Mouse (Mus musculus) CH12.LX (cell line): ENCODE results near the gene Naaladl1. TPM values are rescaled to one million over a fixed set of nuclear protein-coding genes. Genes with fewer than 3 reads are reported as not detected.
A peak's percentile ranks its signal among the peaks of the same experiment; 100 is the strongest.

Experiments used
- DNase-seq: peaks from one replicate; pipeline ENCODE4 v3.0.0-alpha.2; 2013; ENCODE audit errors: extremely low read depth
- H3K27ac ChIP-seq: 2 replicates; pipeline ENCODE4 v1.5.1; 2012; ENCODE audit warnings: low read depth, mild to moderate bottlenecking, control low read depth, moderate library complexity; ENCODE audit not compliant: insufficient read depth
- H3K27me3 ChIP-seq: replicated peaks from 2 replicates; pipeline ENCODE3; 2012; ENCODE audit warnings: inconsistent platforms
- H3K36me3 ChIP-seq, 2 experiments: replicated peaks in 1 of 2; 2 replicates each; pipeline versions ENCODE3 to v1.6.1; 2012; ENCODE audit warnings: inconsistent platforms in 1 of 2, low read length in 1 of 2, mild to moderate bottlenecking in 1 of 2, mixed read lengths in 1 of 2, moderate library complexity in 1 of 2; ENCODE audit not compliant: control insufficient read depth in 1 of 2, insufficient read depth in 1 of 2
- H3K4me1 ChIP-seq, 2 experiments: 2 replicates each; pipeline ENCODE4 v1.6.1; 2012; ENCODE audit warnings: inconsistent platforms in 1 of 2, moderate library complexity in 1 of 2; ENCODE audit not compliant: insufficient read depth in 2 of 2, control insufficient read depth in 1 of 2
- H3K4me2 ChIP-seq: 2 replicates; pipeline ENCODE4 v1.6.1; 2012; ENCODE audit warnings: low read depth, mild to moderate bottlenecking, control low read depth; ENCODE audit not compliant: poor library complexity, insufficient read depth, severe bottlenecking
- H3K4me3 ChIP-seq, 3 experiments: fragments of 150-350 bp in 1 of 3; sonication (generic) in 1 of 3; replicated peaks in 1 of 3; 2 replicates each; pipeline versions ENCODE3 to v1.5.1; 2011 to 2012; ENCODE audit warnings: low read depth in 2 of 3, low read length in 2 of 3, mild to moderate bottlenecking in 2 of 3, moderate library complexity in 2 of 3, control low read depth in 1 of 3, improper control_type of control experiment in 1 of 3, inconsistent platforms in 1 of 3, mixed read lengths in 1 of 3; ENCODE audit not compliant: poor library complexity in 1 of 3
- H3K79me2 ChIP-seq: replicated peaks from 2 replicates; pipeline ENCODE4 v1.6.1; 2012; ENCODE audit warnings: mild to moderate bottlenecking, moderate library complexity; ENCODE audit not compliant: control insufficient read depth, poor library complexity, insufficient read depth, severe bottlenecking; ENCODE audit errors: extremely low read depth
- H3K9ac ChIP-seq: 2 replicates; pipeline ENCODE4 v1.6.1; 2012; ENCODE audit warnings: low read depth, mild to moderate bottlenecking, control low read depth, moderate library complexity; ENCODE audit not compliant: insufficient read depth
- H3K9me3 ChIP-seq: replicated peaks from 2 replicates; pipeline ENCODE3; 2012; ENCODE audit warnings: low read length, inconsistent platforms, mixed read lengths
- BHLHE40 ChIP-seq: IDR thresholded peaks from 2 replicates; pipeline ENCODE4 v1.6.1; 2011; ENCODE audit warnings: mild to moderate bottlenecking, low read depth, low read length, improper control_type of control experiment
- CHD1 ChIP-seq: IDR thresholded peaks from 2 replicates; pipeline ENCODE4 v1.6.1; 2012; ENCODE audit warnings: low read depth, low read length, improper control_type of control experiment, inconsistent platforms
- CHD2 ChIP-seq: IDR thresholded peaks from 2 replicates; pipeline ENCODE4 v1.6.1; 2011; ENCODE audit warnings: low read length, improper control_type of control experiment
- CTCF ChIP-seq, 2 experiments: IDR thresholded peaks in 1 of 2; conservative IDR thresholded peaks in 1 of 2; 2 replicates each; pipeline ENCODE4 v1.5.1; 2011 to 2012; ENCODE audit warnings: low read depth in 2 of 2, low read length in 2 of 2, improper control_type of control experiment in 1 of 2, inconsistent platforms in 1 of 2, mild to moderate bottlenecking in 1 of 2, moderate library complexity in 1 of 2
- E2F4 ChIP-seq: IDR thresholded peaks from 2 replicates; pipeline ENCODE4 v1.6.1; 2011; ENCODE audit warnings: low read depth, low read length, improper control_type of control experiment; ENCODE audit not compliant: insufficient replicate concordance
- ELF1 ChIP-seq: IDR thresholded peaks from 2 replicates; pipeline ENCODE4 v1.6.1; 2014; ENCODE audit warnings: low read depth, mild to moderate bottlenecking, inconsistent platforms, low read length, improper control_type of control experiment
- EP300 ChIP-seq: IDR thresholded peaks from 2 replicates; pipeline ENCODE4 v1.6.1; 2011; ENCODE audit warnings: low read length, improper control_type of control experiment
- ETS1 ChIP-seq: conservative IDR thresholded peaks from 2 replicates; pipeline ENCODE4 v1.6.1; 2012; ENCODE audit warnings: low read depth, mild to moderate bottlenecking, inconsistent platforms, low read length, improper control_type of control experiment, moderate library complexity
- GABPA ChIP-seq: IDR thresholded peaks from 2 replicates; pipeline ENCODE4 v1.6.1; 2012; ENCODE audit warnings: low read depth, low read length, improper control_type of control experiment, inconsistent platforms; ENCODE audit not compliant: insufficient replicate concordance
- HCFC1 ChIP-seq: IDR thresholded peaks from 2 replicates; pipeline ENCODE4 v1.6.1; 2012; ENCODE audit warnings: low read depth, mild to moderate bottlenecking, inconsistent platforms, low read length, improper control_type of control experiment
- IRF4 ChIP-seq: IDR thresholded peaks from 2 replicates; pipeline ENCODE4 v1.6.1; 2014; ENCODE audit warnings: low read depth, mild to moderate bottlenecking, inconsistent platforms, low read length, improper control_type of control experiment
- JUN ChIP-seq: IDR thresholded peaks from 2 replicates; pipeline ENCODE4 v1.6.1; 2011; ENCODE audit warnings: low read depth, mild to moderate bottlenecking, low read length, improper control_type of control experiment, moderate library complexity; ENCODE audit not compliant: insufficient read depth
- JUND ChIP-seq: conservative IDR thresholded peaks from 2 replicates; pipeline ENCODE4 v1.6.1; 2011; ENCODE audit warnings: low read depth, low read length, improper control_type of control experiment
- KAT2A ChIP-seq: IDR thresholded peaks from 2 replicates; pipeline ENCODE4 v1.6.1; 2012; ENCODE audit warnings: low read length, improper control_type of control experiment, inconsistent platforms; ENCODE audit not compliant: insufficient replicate concordance
- MAFK ChIP-seq: IDR thresholded peaks from 2 replicates; pipeline ENCODE4 v1.6.1; 2011; ENCODE audit warnings: low read length, improper control_type of control experiment; ENCODE audit not compliant: insufficient replicate concordance
- MAX ChIP-seq: IDR thresholded peaks from 2 replicates; pipeline ENCODE4 v1.6.1; 2011; ENCODE audit warnings: low read length, improper control_type of control experiment
- MAZ ChIP-seq: IDR thresholded peaks from 2 replicates; pipeline ENCODE4 v1.6.1; 2012; ENCODE audit warnings: low read depth, mild to moderate bottlenecking, inconsistent platforms, low read length, improper control_type of control experiment, moderate library complexity
- MEF2A ChIP-seq: IDR thresholded peaks from 2 replicates; pipeline ENCODE4 v1.6.1; 2014; ENCODE audit warnings: low read depth, mild to moderate bottlenecking, inconsistent platforms, low read length, improper control_type of control experiment, borderline replicate concordance
- MXI1 ChIP-seq: IDR thresholded peaks from 2 replicates; pipeline ENCODE4 v1.6.1; 2011; ENCODE audit warnings: mild to moderate bottlenecking, low read depth, low read length, improper control_type of control experiment
- MYC ChIP-seq: IDR thresholded peaks from 2 replicates; pipeline ENCODE4 v1.6.1; 2011; ENCODE audit warnings: low read depth, mild to moderate bottlenecking, improper control_type of control experiment, low read length
- NELFE ChIP-seq: IDR thresholded peaks from 2 replicates; pipeline ENCODE4 v1.6.1; 2011; ENCODE audit warnings: low read depth, low read length, improper control_type of control experiment
- NRF1 ChIP-seq: IDR thresholded peaks from 2 replicates; pipeline ENCODE4 v1.6.1; 2014; ENCODE audit warnings: low read depth, mild to moderate bottlenecking, inconsistent platforms, low read length, improper control_type of control experiment, moderate library complexity
- PAX5 ChIP-seq: IDR thresholded peaks from 2 replicates; pipeline ENCODE4 v1.6.1; 2012; ENCODE audit warnings: low read length, inconsistent platforms, mixed read lengths
- POLR2A ChIP-seq: IDR thresholded peaks from 2 replicates; pipeline ENCODE4 v1.6.1; 2011; ENCODE audit warnings: low read depth, mild to moderate bottlenecking, improper control_type of control experiment, low read length
- POLR2AphosphoS2 ChIP-seq: IDR thresholded peaks from 2 replicates; pipeline ENCODE4 v1.6.1; 2011; ENCODE audit warnings: low read depth, low read length, improper control_type of control experiment
- RAD21 ChIP-seq: IDR thresholded peaks from 2 replicates; pipeline ENCODE4 v1.6.1; 2011; ENCODE audit warnings: low read depth, mild to moderate bottlenecking, low read length, improper control_type of control experiment, moderate library complexity
- SIN3A ChIP-seq: IDR thresholded peaks from 2 replicates; pipeline ENCODE4 v1.6.1; 2012; ENCODE audit warnings: low read length, improper control_type of control experiment, inconsistent platforms
- TBP ChIP-seq: conservative IDR thresholded peaks from 2 replicates; pipeline ENCODE4 v1.6.1; 2011; ENCODE audit warnings: low read depth, low read length, improper control_type of control experiment
- TCF12 ChIP-seq: IDR thresholded peaks from 2 replicates; pipeline ENCODE4 v1.6.1; 2014; ENCODE audit warnings: low read depth, mild to moderate bottlenecking, inconsistent platforms, low read length, improper control_type of control experiment
- UBTF ChIP-seq: IDR thresholded peaks from 2 replicates; pipeline ENCODE4 v1.6.1; 2012; ENCODE audit warnings: low read depth, mild to moderate bottlenecking, inconsistent platforms, low read length, improper control_type of control experiment, moderate library complexity
- USF2 ChIP-seq: conservative IDR thresholded peaks from 2 replicates; pipeline ENCODE4 v1.6.1; 2011; ENCODE audit warnings: low read depth, low read length, improper control_type of control experiment
- ZC3H11A ChIP-seq: IDR thresholded peaks from 2 replicates; pipeline ENCODE4 v1.6.1; 2012; ENCODE audit warnings: low read depth, mild to moderate bottlenecking, inconsistent platforms, low read length, improper control_type of control experiment
- ZKSCAN1 ChIP-seq: IDR thresholded peaks from 2 replicates; pipeline ENCODE4 v1.6.1; 2012; ENCODE audit warnings: low read depth, inconsistent platforms, low read length, improper control_type of control experiment, borderline replicate concordance
- ZNF384 ChIP-seq: IDR thresholded peaks from 2 replicates; pipeline ENCODE4 v1.6.1; 2012; ENCODE audit warnings: low read depth, low read length, improper control_type of control experiment, inconsistent platforms
- dilution Hi-C: fragments of 300-500 bp; cut with MboI; formaldehyde crosslinking; loops from 2 replicates; pipeline ENCODE4 v1.14.3; 2020; ENCODE audit warnings: low sequenced_read_pairs; ENCODE audit not compliant: extremely low pct_unique_long_range_greater_than_20kb, extremely low pct_ligation_motif_present
- in situ Hi-C: fragments of 300-500 bp; cut with MboI; formaldehyde crosslinking; loops from 3 replicates; pipeline ENCODE4 v1.14.3; 2019; ENCODE audit warnings: low sequenced_read_pairs, low pct_ligation_motif_present, low pct_unique_long_range_greater_than_20kb, mixed read lengths
- polyA plus RNA-seq: library from polyadenylated mRNA; unstranded; fragments of >175 nt; gene quantifications from 2 replicates; pipeline ENCODE4 v1.2.1, GENCODE M21; 2012; ENCODE audit warnings: low read depth; ENCODE audit not compliant: insufficient read length
- total RNA-seq, 2 experiments: library from RNA; depleted of rRNA; stranded (reverse); fragments of 300-350 nt in 1 of 2; fragments of >200 nt in 1 of 2; gene quantifications; 2 replicates each; pipeline ENCODE4 v1.2.3; 2012 to 2014

The Naaladl1 gene
- total and polyA plus RNA-seq, 3 experiments = 0.24 to 1.9 (median 0.34) TPM

- TF ChIP-seq KAT2A (peak; percentile 94), BHLHE40 (0 out of 2 replicates have a peak, but pooled peaks have one; percentile 5), PAX5 (no peak), SIN3A (peak; percentile 100), JUN (no peak), MAZ (peak; percentile 43; the same call in 1 of the 2 replicates), ZC3H11A (no peak)
These were observed 20.9 kb upstream of the Naaladl1 start, which contains the start of the genes Zfpl1 and Cdca5 (continued) for GRCm38 (mm10) chr19:6084478-6085248.

DNA sequence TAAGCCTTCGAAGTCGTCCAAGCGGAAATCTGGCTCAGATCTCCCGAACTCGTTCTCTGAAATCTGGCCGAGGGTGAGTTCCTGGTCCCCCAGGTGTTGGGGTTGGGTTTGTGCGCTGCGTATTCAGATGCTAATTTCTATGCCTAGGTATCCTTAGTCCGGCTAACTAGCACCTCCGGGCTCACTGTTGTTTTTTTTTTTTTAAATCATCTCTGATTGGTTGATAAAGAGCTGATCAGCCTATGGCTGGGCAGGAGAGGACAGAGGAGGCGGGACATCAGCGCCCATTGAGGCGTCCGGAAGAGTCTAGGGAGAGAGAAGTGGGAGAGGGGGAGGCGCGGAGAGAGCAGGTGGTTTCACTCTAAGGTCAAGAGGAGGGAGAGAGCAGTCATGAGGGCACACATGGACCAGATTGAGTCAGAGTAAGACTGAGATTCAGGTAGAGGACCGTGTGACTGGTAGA lies 20.1 kb upstream of the Naaladl1 start:
- Histone ChIP-seq H3K4me2 (peak overlapping the region; percentile 89), H3K9me3 (no peaks in the 10 kb centered on the region), H3K4me1 (peaks cover 4 to 36% of the 10 kb centered on the region in 2 experiments), H3K79me2 (peaks cover 43% of the 10 kb centered on the region), H3K4me3 (peak overlapping the region; percentile 90 to 98 (median 98)), H3K9ac (peak overlapping the region; percentile 94), H3K36me3 (peaks cover 58 to 75% of the 10 kb centered on the region in 2 experiments), H3K27me3 (no peaks in the 10 kb centered on the region), H3K27ac (peak overlapping the region; percentile 66; the same call in 1 of the 2 replicates)
- in situ Hi-C loops (loop anchor here (5.0 kb wide), 1 partner anchor 37 kb away; no protein-coding TSS in a partner anchor), dilution Hi-C loops (no loop called here)
- no peak for TF ChIP-seq KAT2A
- TF ChIP-seq ZKSCAN1 = no peak
- TF ChIP-seq CHD2 = peak; percentile 86
- TF ChIP-seq JUND = no peak
- no peak for TF ChIP-seq MEF2A
- TF ChIP-seq EP300 = no peak
- no peak for TF ChIP-seq RAD21
- TF ChIP-seq TBP = peak; percentile 81
- no peak for TF ChIP-seq E2F4
- no peak for TF ChIP-seq POLR2AphosphoS2
- no peak for TF ChIP-seq USF2
- peak; percentile 34; the same call in 1 of the 2 replicates for TF ChIP-seq UBTF
- TF ChIP-seq ZNF384 = peak; percentile 99
- no peak for TF ChIP-seq ETS1
- TF ChIP-seq IRF4 = peak; percentile 87
- TF ChIP-seq CTCF (conservative IDR thresholded peaks at IDR 0.05 in 1 of 2, IDR thresholded peaks at IDR 0.05 in 1 of 2; ENCODE audit: low read depth in 2 of 2, low read length in 2 of 2) = no peak
- TF ChIP-seq ZC3H11A = no peak
- no peak; the same call in 1 of the 2 replicates for TF ChIP-seq TCF12
- TF ChIP-seq CHD1 = no peak
- no peak for TF ChIP-seq MAX
- peak; percentile 52 for TF ChIP-seq POLR2A
- TF ChIP-seq MAZ = no peak
- TF ChIP-seq MXI1 = peak; percentile 26
- TF ChIP-seq NELFE = no peak
- no peak for TF ChIP-seq NRF1
- TF ChIP-seq MAFK = no peak
- no peak; the same call in 1 of the 2 replicates for TF ChIP-seq SIN3A
- peak; percentile 43 for TF ChIP-seq HCFC1
- TF ChIP-seq ELF1 = peak; percentile 84
- TF ChIP-seq GABPA = no peak
- TF ChIP-seq PAX5 = no peak
- peak; percentile 64 for TF ChIP-seq MYC
- peak; percentile 93 for DNase-seq
